Mouse (Mus musculus) CD4-positive, CD25-positive, alpha-beta regulatory T cell, adult 2 months (primary cell): Measurements from ENCODE around the gene Ing5.
"Not testable (repeated sequence)": the region's sequence is repeated elsewhere in the genome, so short reads cannot be mapped to it uniquely, and the experiment has no call there.

Experiments used
- DNase-seq: peaks from one replicate; pipeline ENCODE4 v3.0.0-alpha.2; 2012; ENCODE audit warnings: low read depth, low spot score

Gene Ing5

GRCm38 (mm10) chr1:93810011-93810410, 6.2 kb downstream of the Ing5 start:
- DNase-seq: no peak

- DNase-seq: no peak
Measured at GRCm38 (mm10) chr1:93811495-93812039, 7.8 kb downstream of the Ing5 start.

- no peak for DNase-seq
Measured at GRCm38 (mm10) chr1:93817823-93818532, 14.2 kb downstream of the Ing5 start.

GRCm38 (mm10) chr1:93818722-93819121, 15.0 kb downstream of the Ing5 start:
- DNase-seq: no peak

GRCm38 (mm10) chr1:93823796-93824495, 20.2 kb downstream of the Ing5 start:
- no peak for DNase-seq

GRCm38 (mm10) chr1:93824609-93825008, 20.8 kb downstream of the Ing5 start, which contains the start of gene D2hgdh:
TSS of gene D2hgdh (plus strand) at chr1:93824909.
- DNase-seq: no peak

DNA sequence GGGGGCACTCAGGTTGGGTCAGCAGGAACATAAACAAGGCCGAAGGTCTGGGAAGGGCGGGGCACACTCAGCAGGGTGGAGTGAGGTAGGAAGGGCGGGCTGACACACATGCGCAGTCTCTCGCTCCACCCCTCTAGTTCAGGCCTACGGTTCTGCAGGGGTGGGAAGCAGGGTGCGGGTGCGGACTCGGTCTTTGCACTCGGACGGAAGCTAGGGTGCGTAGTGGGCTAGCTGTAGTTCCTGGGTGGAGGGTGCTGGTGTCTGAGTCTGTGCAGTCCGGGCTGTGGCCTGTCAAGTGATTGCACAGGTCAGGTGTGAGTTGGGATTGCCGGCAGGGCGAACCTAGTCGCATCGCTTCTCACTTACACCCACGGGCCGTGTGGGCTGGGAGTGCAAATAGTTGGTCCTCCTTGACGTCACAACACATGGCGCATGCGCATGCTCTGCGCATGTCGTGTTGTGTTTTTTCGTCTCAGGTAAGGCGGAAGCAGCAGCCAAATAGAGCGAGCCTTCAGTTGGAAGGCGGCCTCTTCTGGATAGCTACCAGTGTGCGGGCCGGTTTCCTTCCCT, 21.4 kb downstream of the Ing5 start:
- DNase-seq: peak; percentile 99

DNA sequence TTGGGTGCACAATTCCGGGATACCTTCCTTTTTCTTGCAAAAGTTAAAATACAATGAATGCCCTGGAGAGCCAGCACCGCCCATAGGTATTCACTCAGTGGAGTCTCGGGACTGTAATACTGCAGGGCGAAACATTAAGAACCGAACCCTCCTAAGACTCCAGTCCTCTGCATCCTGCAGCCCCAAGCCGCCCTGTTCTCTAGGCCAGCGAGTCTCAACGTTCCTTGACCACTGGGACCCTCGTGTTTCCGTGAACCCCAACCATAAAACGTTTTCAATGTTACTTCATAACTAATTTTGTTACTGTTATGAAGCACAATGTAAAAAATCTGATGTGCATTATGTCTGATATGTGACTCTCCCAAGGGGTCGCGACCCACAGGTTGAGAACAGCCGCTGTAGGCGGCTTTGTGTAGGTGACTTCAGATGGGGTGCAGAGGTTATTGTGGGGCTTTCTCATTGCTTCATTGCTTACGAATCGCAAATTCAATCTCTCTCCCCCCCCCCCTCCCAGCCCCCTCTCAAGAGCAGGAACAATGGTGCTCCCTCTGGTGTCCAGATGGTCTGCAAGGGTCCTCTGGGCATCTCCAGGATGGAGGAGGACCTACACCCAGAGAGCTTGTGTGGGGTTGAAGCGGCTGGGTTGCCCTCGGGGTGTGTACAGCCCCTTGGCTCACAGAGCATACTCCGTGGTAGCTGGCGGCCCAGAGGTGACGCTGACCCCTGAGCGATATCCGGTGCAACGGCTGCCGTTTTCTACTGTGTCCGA, 22.2 kb downstream of the Ing5 start:
- peak; percentile 17 for DNase-seq

DNA sequence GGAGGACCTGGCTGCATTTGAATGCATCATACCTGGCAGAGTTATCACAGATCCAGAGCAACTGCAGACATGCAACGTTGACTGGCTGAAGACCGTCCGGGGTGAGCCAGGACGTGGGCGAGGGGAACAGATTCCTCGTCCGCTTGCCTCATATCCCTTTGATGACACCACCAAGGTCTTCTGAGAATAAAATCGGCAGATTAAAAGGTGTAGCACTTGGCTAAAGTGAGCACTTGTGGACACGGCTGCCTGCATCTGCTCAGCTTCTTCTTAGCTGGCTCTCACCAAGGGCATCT, 22.7 kb downstream of the Ing5 start:
- no peak for DNase-seq

DNA sequence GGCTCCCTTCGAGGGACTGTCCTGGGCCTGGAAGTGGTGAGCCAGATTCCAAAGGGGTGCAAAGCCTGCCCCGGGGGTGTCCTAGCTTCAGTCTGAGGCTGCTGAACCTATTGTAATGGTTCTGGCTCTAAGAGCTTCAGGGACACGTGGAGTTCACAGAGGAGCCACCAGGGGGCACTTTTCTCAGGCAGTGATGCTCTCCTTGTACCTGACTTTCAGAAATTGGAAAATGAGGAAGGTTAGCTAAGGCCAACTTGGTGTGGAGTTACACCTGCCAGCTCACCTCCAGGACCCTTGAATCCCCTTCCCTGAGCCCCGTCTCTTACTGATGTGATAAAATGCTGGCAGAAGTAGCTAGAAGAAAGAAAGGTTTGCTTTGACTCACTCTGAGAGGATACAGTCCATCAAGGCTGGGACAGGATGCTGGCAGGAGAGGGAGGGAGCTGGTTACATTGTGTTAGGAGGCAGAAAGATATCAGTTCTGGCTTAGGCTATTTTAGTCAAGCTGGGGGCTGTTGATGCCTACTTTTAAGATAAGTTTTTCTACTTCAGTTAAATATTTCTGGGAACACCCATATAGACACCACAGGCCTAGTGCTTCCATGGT, 29.1 kb downstream of the Ing5 start:
- not testable (repeated sequence) for DNase-seq

DNA sequence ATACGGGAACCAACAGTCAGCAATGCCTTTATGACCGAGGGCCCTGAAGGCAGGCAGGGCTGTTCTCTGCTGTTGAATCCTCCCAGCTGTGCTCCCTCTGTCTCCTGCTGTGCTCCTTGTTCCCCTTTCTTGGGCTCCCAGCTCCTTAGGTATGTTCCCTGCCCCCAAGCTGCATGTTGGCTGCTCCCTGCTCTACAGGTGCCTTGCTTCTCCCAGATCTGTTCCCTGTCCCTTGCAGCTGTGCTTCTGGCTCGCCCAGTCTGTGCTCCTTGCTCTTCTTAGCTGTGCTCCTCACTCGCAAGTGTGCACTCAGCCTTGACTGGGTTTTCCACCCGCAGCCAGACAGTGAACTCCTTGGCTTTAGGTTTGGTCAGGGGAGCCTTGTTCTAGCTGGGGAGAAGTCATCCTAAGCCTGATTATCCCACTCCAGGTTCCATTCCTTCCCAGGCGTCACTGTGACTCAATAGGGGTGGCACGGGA, 30.9 kb downstream of the Ing5 start:
- DNase-seq: no peak

DNA sequence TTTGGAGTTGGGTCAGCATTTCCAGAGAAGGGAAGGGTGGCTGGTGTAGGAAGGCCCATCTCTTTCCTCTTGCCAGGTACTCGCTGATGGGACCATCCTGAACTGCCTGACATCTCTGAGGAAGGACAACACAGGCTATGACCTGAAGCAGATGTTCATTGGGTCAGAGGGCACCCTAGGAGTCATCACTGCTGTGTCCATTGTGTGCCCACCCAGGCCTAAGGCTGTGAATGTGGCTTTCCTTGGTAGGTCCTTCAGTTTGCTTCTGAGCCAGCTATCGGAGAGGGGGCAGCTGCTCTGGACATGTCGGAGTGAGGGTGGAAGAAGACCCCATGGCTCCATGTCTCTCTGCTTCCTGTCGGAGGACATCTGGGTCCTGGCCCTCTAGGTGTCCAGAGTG, 31.4 kb downstream of the Ing5 start:
- no peak for DNase-seq

GRCm38 (mm10) chr1:93835876-93836531, 32.2 kb downstream of the Ing5 start:
- DNase-seq: no peak

GRCm38 (mm10) chr1:93836532-93836913, 32.8 kb downstream of the Ing5 start:
- DNase-seq: no peak

DNA sequence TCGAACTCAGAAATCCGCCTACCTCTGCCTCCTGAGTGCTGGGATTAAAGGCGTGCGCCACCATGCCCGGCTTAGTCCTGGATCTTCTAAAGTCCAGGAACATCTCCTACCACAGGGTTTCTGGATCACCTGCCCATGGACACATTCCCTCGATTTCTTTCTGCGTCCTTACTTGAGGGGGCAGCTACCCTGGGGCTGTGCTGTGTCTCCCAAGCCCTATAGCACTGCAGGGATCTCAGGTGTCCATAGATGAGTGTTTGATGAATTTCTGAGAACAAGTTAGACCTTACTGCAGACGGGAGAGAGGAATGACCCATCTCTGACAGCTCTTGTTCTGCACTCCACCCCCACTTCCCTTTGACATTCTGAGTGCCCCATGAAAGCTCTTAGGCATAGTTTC, 33.6 kb downstream of the Ing5 start:
- no peak for DNase-seq

DNA sequence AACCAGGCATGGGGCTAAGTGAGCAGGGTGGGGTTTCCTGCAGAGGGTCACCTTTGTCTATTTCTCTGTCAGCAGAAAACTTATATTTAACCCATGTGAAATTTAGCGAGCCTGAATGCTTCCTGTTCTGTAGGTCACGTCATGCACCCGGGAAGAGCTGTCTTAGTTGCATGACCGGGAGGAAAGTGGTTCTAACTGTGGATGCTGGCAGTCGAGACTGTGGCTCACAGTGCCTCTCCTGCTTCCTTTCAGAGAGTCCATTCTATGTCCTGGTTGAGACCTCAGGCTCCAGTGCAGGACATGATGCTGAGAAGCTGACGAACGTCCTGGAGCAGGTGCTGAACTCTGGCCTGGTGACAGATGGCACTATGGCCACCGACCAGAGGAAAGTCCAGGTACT, 34.8 kb downstream of the Ing5 start:
- DNase-seq: not testable (repeated sequence)

DNA sequence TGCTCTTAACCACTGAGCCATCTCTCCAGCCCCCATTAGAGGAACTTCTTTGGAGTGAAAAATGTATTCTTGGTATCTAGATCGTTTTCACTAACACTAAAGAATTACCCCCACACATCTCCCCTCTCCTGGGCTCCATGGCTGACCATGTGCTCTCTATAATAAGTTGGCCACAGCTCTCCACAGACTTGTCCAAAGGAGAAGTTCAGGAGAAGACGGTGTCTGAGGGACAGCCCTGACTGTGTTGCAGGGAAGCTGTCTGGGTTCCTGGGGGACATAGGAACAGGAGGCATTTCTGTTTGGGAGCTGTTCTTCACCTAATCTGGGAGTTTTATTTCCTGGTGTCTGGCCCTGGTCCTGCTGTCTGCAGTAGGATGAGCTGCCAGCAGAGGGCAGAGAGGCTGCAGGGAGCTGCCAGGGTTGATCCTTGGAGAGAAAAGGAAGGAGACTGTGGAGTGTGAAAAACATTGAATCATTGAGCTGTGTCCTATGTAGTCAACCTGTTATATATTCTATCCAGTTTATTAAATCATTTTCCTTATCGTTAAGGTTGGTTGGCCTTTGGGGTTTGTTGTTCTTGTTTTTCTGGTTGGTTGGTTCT, 42.1 kb downstream of the Ing5 start:
- not testable (repeated sequence) for DNase-seq

GRCm38 (mm10) chr1:93855790-93856189, 52.0 kb downstream of the Ing5 start:
- DNase-seq: not testable (repeated sequence)

DNA sequence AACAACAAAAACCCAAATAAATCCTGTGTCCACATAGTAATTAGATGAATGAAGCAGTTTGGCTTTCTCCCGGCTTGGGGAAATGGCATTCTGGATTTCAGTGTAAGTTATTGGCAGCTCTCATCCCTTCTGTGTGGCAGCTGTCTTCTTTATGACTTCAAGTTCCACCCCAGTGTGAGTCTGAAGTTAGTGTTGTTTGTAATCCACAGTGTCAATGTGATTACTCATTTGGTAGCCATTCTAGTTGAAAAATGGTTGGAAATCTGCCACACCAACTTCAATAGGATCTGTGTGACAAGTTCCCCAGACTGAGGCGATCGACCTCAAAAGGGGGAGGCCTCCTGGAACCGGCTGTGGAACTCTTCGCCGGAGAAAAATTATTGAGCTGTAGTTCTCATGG, 53.6 kb downstream of the Ing5 start:
- no peak for DNase-seq

- DNase-seq: no peak
Measured at GRCm38 (mm10) chr1:93857991-93858390, 54.2 kb downstream of the Ing5 start.

- no peak for DNase-seq
Measured at GRCm38 (mm10) chr1:93859619-93860018, 55.9 kb downstream of the Ing5 start.
